Mouse (Mus musculus): ENCODE data around the gene Rad54l2. TPM values are rescaled to one million over a fixed set of nuclear protein-coding genes. Genes with fewer than 3 reads are reported as not detected.

Rad54l2 gene
- polyA plus RNA-seq (2016; fragmentation: Nextera tagmentation; extraction: Ambion mirVana): 11.2 and 12.3 TPM in 2 replicates

DNA sequence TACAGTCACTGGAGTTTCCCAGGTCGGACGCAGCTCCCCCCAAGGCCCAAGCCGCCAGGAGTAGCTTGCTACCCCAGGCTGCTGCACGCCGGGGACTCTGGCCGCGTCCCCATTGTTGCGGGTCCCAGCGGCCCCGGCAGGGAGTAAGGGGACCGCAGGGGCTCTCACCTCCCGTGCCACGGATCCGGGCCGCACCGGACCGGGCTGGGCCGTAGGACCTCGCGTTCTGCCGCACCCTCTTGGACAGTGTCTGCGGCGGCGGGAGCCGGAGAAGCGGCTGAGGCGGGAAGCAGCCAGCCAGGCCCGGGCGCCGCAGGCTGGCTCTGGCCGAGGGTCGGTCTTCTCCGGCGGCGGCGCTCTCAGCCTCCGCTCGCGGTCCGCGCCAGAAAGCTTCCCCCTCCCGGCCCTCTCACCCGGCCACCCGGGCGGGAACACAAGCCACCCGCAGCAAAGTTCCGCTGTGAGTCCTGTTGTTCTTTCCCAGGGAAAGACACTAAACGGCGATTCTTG lies at the start of gene Rad54l2:
Gene Rad54l2 (minus strand): TSS at position 383 of the 510 bp plus-strand sequence.
- peak; percentile 93 for ATAC-seq (ENCODE audit: low FRiP score)
- H3K4me1 ChIP-seq: peaks cover 15% of the 10 kb centered on the region
- H3K4me3 ChIP-seq (replicated peaks): peak within 1 kb of the TSS; percentile 97
- H3K9ac ChIP-seq: peak within 1 kb of the TSS; percentile 99
- peak within 1 kb of the TSS; percentile 90 for H3K27ac ChIP-seq
- no peaks in the 10 kb centered on the region for H3K36me3 ChIP-seq (replicated peaks)
- WGBS: under 1% methylated on average over 49 of the region's 49 CpGs
- no peaks in the 10 kb centered on the region for H3K9me3 ChIP-seq
- H3K4me2 ChIP-seq: peak within 1 kb of the TSS; percentile 84
- 0 out of 2 replicates have a peak, but pooled peaks cover 4% of the 10 kb centered on the region for H3K27me3 ChIP-seq

DNA sequence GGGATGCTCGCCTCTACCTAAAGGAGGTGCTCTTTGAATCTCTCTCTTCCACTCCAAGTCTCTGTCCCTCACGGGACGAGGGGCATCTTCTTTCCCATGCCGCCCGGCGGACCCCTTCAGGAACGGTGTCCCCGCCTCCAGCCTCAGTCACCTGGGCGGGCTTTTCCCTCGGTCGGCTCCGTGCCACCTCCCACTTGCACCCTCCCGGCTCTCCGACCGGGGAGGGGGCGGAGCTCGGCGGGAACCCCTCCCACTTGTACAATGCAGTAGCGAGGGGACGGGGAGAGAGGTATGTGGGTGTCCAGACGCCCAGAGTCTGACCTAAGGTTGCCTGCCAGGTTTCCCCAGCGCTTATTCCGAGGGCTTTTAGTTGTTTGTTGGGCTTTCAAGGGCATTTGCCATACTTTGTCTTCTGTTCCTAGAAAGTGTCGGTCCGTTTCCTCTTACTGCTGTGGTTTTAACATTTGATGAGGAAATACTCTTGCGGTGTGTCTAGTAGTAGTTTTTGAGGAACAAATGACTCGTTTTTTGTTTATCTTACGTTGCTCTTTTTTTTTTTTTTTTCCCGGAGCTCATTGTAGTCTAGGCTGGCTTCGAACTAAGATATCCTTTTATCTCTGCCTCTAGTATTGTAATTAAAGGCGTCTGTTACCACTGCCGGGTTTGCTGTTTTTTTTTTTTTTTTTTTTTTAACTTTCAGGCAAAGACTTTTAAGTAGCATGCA lies 33.5 kb upstream of the Rad54l2 start:
- Histone ChIP-seq H3K27me3 (no peaks in the 10 kb centered on the region), H3K36me3 (replicated peaks) (no peaks in the 10 kb centered on the region), H3K4me1 (peaks cover 8% of the 10 kb centered on the region; the same call in 1 of the 2 replicates), H3K27ac (peak overlapping the region; percentile 91), H3K4me3 (replicated peaks) (peak overlapping the region; percentile 85), H3K9me3 (no peaks in the 10 kb centered on the region), H3K9ac (peak overlapping the region; percentile 87), H3K4me2 (peak overlapping the region; percentile 78)
- WGBS: 5% methylated on average over 32 of the region's 32 CpGs
- ATAC-seq (ENCODE audit: low FRiP score): peak; percentile 83

DNA sequence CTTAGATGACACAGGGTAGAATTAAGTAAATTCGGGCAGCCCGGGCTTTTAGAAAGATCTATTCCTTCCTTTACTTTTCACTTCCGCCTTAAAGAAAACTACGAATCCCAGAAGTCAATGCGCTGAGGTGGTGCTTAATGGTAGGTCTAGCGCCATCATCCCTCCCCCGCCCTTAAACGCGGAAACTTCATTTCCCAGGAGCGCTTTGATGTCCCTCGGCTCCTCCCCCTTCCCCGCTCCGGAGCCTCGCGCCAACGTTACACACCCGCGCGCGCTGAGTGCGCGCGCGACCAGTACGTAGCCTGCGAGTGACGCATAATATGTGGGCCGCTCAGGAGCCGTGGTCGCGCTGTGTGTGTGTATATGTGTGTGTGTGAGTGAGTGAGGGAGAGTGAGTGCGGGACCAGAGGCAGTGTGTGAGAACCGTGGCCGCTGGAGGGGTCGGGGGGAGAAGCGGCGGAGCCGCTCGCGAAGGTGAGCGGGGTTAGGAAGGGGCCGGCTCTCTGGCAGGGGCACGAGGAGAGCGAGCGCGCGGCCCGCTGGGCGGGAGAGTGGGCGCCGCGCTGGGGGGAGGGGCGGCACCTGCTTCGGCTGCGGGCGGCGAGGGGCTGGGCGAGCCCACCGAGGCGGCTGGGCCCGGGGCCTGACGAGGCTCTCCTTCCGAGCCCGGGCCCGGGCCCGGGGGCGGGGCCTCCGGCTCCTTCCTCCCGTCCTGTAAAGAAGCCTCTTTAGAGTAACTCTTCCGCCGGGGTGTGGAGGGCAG lies 32.8 kb upstream of the Rad54l2 start, which contains the start of gene Dcaf1:
Gene Dcaf1 (plus strand): TSS at position 257 of the 763 bp plus-strand sequence.
- H3K36me3 ChIP-seq (replicated peaks): no peaks in the 10 kb centered on the region

DNA sequence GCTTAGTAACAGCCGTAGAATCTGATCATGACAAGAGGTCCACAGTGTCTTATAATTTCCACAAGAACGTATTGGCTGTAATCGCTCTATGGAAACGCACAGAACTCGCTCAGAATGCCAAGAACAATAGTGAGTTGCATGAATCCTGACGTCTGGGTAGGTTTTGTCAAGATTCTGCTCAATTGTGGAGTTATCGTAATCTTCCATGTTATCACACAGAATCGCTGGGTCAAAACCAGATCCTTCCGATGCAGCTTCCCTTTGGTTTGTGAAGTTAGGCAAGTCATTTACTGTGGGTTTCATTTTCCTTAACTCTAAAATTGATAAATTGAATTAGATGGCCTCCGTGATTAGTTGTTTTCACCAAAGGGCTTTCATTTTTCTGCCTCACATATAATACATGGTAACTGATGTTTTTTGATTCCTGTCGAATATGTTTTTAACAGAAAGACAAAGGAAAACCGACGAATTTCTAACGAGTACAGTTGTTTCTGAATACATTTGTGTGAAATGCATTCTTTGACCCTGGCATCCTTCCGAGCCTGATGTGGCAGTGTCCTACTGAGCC lies 32.1 kb upstream of the Rad54l2 start:
- H3K27me3 ChIP-seq: no peaks in the 10 kb centered on the region
- peaks cover 8% of the 10 kb centered on the region; the same call in 1 of the 2 replicates for H3K4me1 ChIP-seq
- H3K9ac ChIP-seq: peak overlapping the region; percentile 63
- H3K36me3 ChIP-seq (replicated peaks): no peaks in the 10 kb centered on the region
- no peak for ATAC-seq (ENCODE audit: low FRiP score)
- WGBS: 57% methylated on average over 15 of the region's 15 CpGs
- peak overlapping the region; percentile 85 for H3K4me3 ChIP-seq (replicated peaks)
- peak overlapping the region; percentile 78 for H3K4me2 ChIP-seq
- no peaks in the 10 kb centered on the region for H3K9me3 ChIP-seq
- 0 out of 2 replicates have a peak overlapping the region, but pooled peaks have one; percentile 46 for H3K27ac ChIP-seq

More for the DNA sequence above, 32.8 kb upstream of the Rad54l2 start, which contains the start of gene Dcaf1:
- ATAC-seq (ENCODE audit: low FRiP score): peak; percentile 97
- Histone ChIP-seq H3K9ac (peak within 1 kb of the TSS; percentile 87), H3K27me3 (no peaks in the 10 kb centered on the region), H3K4me3 (replicated peaks) (peak within 1 kb of the TSS; percentile 85), H3K9me3 (no peaks in the 10 kb centered on the region), H3K27ac (peak within 1 kb of the TSS; percentile 91), H3K4me1 (peaks cover 8% of the 10 kb centered on the region; the same call in 1 of the 2 replicates), H3K4me2 (peak within 1 kb of the TSS; percentile 78)
- under 1% methylated on average over 58 of the region's 71 CpGs for WGBS

DNA sequence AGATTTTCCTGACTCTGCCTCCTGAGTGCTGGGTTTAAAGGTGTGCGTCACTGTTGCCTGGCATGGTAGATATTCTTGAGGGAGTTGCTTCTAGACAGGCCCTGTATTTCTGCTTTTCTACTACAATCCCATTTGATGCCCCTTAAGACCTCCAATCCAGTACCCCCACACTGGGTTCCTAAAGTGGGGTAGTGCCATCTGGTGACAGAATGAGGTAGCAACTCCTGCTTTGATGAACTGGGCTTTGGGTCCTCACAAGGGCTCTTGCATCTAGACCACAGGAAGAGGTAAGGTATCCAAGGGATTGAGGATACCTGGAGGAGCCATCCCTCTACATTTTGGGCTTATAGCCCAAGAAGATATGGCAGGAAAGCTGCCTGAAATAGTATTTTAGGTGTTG lies 30.2 kb upstream of the Rad54l2 start:
- no peak overlapping the region for H3K27ac ChIP-seq
- no peak overlapping the region for H3K4me3 ChIP-seq (replicated peaks)
- H3K9me3 ChIP-seq: no peaks in the 10 kb centered on the region
- no peaks in the 10 kb centered on the region for H3K36me3 ChIP-seq (replicated peaks)
- H3K27me3 ChIP-seq: peaks cover 4% of the 10 kb centered on the region; the same call in 1 of the 2 replicates
- no peak for ATAC-seq (ENCODE audit: low FRiP score)
- 85% methylated on average over 1 of the region's 1 CpGs for WGBS
- H3K4me2 ChIP-seq: no peak overlapping the region
- peaks cover 8% of the 10 kb centered on the region; the same call in 1 of the 2 replicates for H3K4me1 ChIP-seq
- no peak overlapping the region for H3K9ac ChIP-seq

DNA sequence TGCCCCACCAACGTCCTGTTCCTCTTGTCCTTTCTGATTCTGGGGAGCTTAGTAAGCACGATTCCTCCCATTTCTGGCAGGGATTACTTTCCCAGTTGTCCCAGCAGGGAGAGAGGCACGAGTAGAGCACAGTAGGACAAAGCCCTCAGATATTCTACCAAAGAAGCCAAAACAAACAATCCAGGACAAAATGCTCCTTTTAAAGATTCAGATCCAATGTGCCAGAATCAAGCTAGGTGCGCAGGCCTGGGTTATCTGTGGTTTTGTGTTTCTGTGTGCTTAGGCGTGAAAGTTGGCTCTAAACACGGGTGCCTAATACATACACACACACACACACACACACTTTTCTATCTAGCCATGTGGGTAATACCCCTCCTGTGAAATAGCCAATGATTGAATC lies 29.2 kb upstream of the Rad54l2 start:
- Histone ChIP-seq H3K27me3 (peaks cover 4% of the 10 kb centered on the region; the same call in 1 of the 2 replicates), H3K9ac (no peak overlapping the region), H3K27ac (no peak overlapping the region), H3K4me3 (replicated peaks) (no peak overlapping the region), H3K36me3 (replicated peaks) (no peaks in the 10 kb centered on the region), H3K4me2 (no peak overlapping the region), H3K4me1 (peaks cover 8% of the 10 kb centered on the region; the same call in 1 of the 2 replicates), H3K9me3 (no peaks in the 10 kb centered on the region)
- WGBS: 76% methylated on average over 6 of the region's 6 CpGs
- ATAC-seq (ENCODE audit: low FRiP score): no peak

DNA sequence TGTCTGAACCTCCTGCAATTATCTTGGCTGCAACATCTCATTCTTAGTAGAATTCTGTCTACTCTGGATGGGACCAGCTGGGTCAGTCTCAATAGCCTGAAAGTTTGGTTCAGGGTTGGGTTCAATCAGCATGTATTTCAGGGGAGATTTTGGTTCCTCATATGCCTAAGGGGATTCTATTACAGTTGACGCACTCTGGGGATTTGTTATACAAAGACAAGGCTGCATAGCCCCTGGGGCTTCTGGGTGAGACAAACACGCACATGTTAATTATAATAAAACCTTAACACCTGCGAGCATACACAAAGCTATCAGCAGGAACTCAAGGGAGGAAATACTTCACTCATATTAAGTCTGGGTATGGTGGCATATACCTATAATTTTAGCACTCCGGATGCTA lies 17.5 kb upstream of the Rad54l2 start:
- Histone ChIP-seq H3K9ac (no peak overlapping the region), H3K27ac (no peak overlapping the region), H3K36me3 (replicated peaks) (no peaks in the 10 kb centered on the region), H3K4me1 (no peaks in the 10 kb centered on the region), H3K27me3 (no peaks in the 10 kb centered on the region), H3K4me3 (replicated peaks) (no peak overlapping the region), H3K9me3 (peaks cover 16% of the 10 kb centered on the region), H3K4me2 (no peak overlapping the region)
- ATAC-seq (ENCODE audit: low FRiP score): no peak
- 75% methylated on average over 4 of the region's 4 CpGs for WGBS

DNA sequence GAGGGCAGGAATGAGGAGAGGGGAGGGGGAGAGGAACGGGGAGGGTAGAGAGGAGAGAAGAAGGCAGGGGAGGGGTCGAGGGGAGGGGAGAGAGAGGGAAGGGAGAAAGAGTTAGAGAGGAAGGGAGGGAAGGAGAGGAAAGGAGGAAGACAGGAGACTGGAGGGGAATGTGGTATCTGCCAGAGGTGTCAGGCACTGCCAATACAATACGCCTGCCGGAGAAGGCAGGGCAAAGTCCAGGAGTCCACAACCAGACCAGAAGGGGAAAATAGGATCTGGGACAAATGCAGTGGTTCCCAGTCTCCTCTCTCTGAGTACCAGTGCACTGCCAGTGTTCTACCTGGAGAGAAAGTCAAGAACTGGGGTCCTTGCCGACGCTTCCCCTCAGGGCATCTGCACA lies 1.8 kb upstream of the Rad54l2 start:
- peaks cover 15% of the 10 kb centered on the region for H3K4me1 ChIP-seq
- WGBS: 78% methylated on average over 6 of the region's 6 CpGs
- H3K27me3 ChIP-seq: 0 out of 2 replicates have a peak, but pooled peaks cover 4% of the 10 kb centered on the region
- ATAC-seq (ENCODE audit: low FRiP score): no peak
- H3K36me3 ChIP-seq (replicated peaks): no peaks in the 10 kb centered on the region
- H3K9me3 ChIP-seq: no peaks in the 10 kb centered on the region
- H3K9ac ChIP-seq: no peak overlapping the region
- no peak overlapping the region for H3K4me3 ChIP-seq (replicated peaks)
- no peak overlapping the region for H3K4me2 ChIP-seq
- H3K27ac ChIP-seq: no peak overlapping the region

DNA sequence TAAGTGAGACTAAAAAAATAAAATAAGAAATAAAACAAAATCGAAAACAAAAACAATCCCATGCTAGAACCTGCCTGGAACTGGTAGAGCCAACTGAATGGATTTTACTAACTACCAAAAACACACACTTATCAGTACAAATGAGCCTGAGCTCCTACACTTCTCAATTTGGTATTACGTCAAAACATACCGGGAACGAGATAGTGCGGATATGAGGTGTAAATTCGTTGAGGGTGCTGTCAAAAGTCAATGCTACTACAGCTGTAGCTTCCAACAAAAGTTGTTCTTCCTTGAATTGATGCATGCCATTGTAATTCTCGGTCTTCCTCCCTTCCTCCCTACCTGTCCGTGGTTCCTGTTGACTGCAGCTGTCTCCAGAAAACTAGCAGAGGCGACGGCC lies 369 bp upstream of the Rad54l2 start:
- peak overlapping the region; percentile 84 for H3K4me2 ChIP-seq
- peak; percentile 57 for ATAC-seq (ENCODE audit: low FRiP score)
- no peaks in the 10 kb centered on the region for H3K36me3 ChIP-seq (replicated peaks)
- peak overlapping the region; percentile 99 for H3K9ac ChIP-seq
- H3K4me1 ChIP-seq: peaks cover 15% of the 10 kb centered on the region
- peak overlapping the region; percentile 97 for H3K4me3 ChIP-seq (replicated peaks)
- H3K27ac ChIP-seq: peak overlapping the region; percentile 90; the same call in 1 of the 2 replicates
- WGBS: 26% methylated on average over 10 of the region's 10 CpGs
- no peaks in the 10 kb centered on the region for H3K9me3 ChIP-seq
- 0 out of 2 replicates have a peak, but pooled peaks cover 4% of the 10 kb centered on the region for H3K27me3 ChIP-seq

DNA sequence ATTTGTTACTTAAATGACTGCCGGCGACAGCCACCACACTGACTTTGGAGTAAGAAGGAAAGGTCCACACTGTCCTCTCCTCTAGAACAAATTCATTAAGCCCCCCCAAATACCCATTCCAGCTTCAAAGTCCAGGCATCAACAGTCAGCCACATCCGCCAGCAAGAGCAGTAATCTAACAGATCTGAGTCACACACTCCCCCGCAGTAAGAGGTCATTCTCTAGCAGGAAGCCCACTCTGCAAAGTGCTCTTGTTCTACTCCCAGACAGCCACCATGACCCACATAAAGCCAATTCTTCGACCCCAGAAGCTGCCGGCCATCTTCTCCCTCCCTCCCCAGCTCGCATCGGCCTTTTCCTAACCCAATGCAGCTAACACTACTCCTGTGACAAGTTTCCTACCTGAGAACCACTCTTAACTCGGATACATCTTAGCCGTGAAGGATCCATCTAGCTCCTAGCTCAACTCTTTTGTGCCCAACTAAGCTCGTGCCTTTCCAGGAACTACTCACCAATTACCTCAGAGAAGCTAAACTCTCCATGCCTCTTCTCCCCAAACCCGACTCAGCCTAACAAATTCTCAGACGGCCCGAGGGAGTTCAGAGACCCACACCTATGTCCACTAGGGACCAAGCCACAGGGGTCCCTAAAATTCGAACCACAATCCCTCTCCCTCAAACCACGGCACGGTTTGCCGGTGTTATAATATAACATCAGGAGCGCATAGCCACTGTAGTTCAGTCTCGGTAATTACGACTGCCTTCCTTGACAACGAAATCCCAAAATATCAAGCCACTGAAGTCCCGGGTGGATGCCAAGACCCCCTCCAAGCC lies 799 bp downstream of the Rad54l2 start:
- H3K27me3 ChIP-seq: 0 out of 2 replicates have a peak, but pooled peaks cover 4% of the 10 kb centered on the region
- H3K9me3 ChIP-seq: no peaks in the 10 kb centered on the region
- peak overlapping the region; percentile 99 for H3K9ac ChIP-seq
- H3K36me3 ChIP-seq (replicated peaks): no peaks in the 10 kb centered on the region
- ATAC-seq (ENCODE audit: low FRiP score): peak; percentile 5; the same call in 1 of the 2 replicates
- peak overlapping the region; percentile 84 for H3K4me2 ChIP-seq
- peaks cover 15% of the 10 kb centered on the region for H3K4me1 ChIP-seq
- peak overlapping the region; percentile 90 for H3K27ac ChIP-seq
- peak overlapping the region; percentile 97 for H3K4me3 ChIP-seq (replicated peaks)
- WGBS: 7% methylated on average over 23 of the region's 23 CpGs

DNA sequence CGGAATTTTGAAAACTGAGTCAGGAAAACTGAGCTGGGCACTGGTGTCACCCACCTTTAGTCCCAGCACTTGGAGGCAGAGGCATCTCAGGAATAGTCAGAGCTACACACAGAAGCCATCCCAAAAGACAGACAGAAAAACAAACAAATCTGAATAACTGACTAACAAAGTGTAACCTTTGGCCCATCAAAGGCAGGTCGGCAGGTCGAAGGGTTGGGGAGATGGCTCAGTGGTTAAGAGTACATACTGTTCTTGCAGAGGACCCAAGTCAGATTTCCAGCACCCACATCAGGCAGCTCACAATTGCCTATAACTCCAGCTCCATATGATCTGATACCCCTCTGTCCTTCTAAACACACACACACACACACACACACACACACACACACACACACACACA lies 3.8 kb downstream of the Rad54l2 start:
- H3K36me3 ChIP-seq (replicated peaks): no peaks in the 10 kb centered on the region
- no peak overlapping the region for H3K9ac ChIP-seq
- H3K4me1 ChIP-seq: peaks cover 15% of the 10 kb centered on the region
- H3K9me3 ChIP-seq: no peaks in the 10 kb centered on the region
- no peak overlapping the region for H3K4me3 ChIP-seq (replicated peaks)
- H3K27ac ChIP-seq: no peak overlapping the region
- H3K27me3 ChIP-seq: no peaks in the 10 kb centered on the region
- no peak for ATAC-seq (ENCODE audit: low FRiP score)
- no peak overlapping the region for H3K4me2 ChIP-seq
- WGBS: 84% methylated on average over 3 of the region's 3 CpGs

Measured in forebrain, embryonic 12.5 days (tissue).